In genomic region chr7:45784524-45785372, GRCm38 (mm10) we compare ENCODE assay signal across 8 mouse cellular contexts. TPM values are rescaled to one million over a fixed set of nuclear protein-coding genes. Genes with fewer than 3 reads are reported as not detected.
DNase-seq lines count a peak whose midpoint lies in the region; ATAC-seq lines count a peak whose summit lies in the region.

TSS of gene Sult2b1 (minus strand) at chr7:45784669.

- peak within 1 kb of the TSS; percentile 82 for H3K9ac ChIP-seq in embryonic facial prominence, embryonic 13.5 days
- H3K9ac ChIP-seq in neural tube, embryonic 12.5 days = peak within 1 kb of the TSS; percentile 92

- no peaks in the 10 kb centered on the region for H3K9me3 ChIP-seq in embryonic facial prominence, embryonic 13.5 days
- H3K9me3 ChIP-seq in neural tube, embryonic 12.5 days = no peaks in the 10 kb centered on the region

- H3K4me2 ChIP-seq in embryonic facial prominence, embryonic 13.5 days = peak within 1 kb of the TSS; percentile 92
- H3K4me2 ChIP-seq in neural tube, embryonic 12.5 days (replicated peaks) = peak within 1 kb of the TSS; percentile 83

- peak within 1 kb of the TSS; percentile 82 for H3K4me3 ChIP-seq in embryonic facial prominence, embryonic 13.5 days
- H3K4me3 ChIP-seq in neural tube, embryonic 12.5 days = peak within 1 kb of the TSS; percentile 97

- intact Hi-C loops in left cerebral cortex, postnatal 14 days (cut with DNase I) = no loop called here

- peak within 1 kb of the TSS; percentile 66 for H3K27ac ChIP-seq in embryonic facial prominence, embryonic 13.5 days
- peak within 1 kb of the TSS; percentile 90 for H3K27ac ChIP-seq in neural tube, embryonic 12.5 days

- 21% methylated on average over 20 of the region's 20 CpGs for WGBS in embryonic facial prominence, embryonic 13.5 days
- 21% methylated on average over 20 of the region's 20 CpGs for WGBS in neural tube, embryonic 12.5 days

- 0 out of 2 replicates have a peak, but pooled peaks cover 7% of the 10 kb centered on the region for H3K27me3 ChIP-seq in embryonic facial prominence, embryonic 13.5 days
- H3K27me3 ChIP-seq in neural tube, embryonic 12.5 days (replicated peaks) = no peaks in the 10 kb centered on the region

- peak; percentile 46 for DNase-seq in CD4-positive, CD25-positive, alpha-beta regulatory T cell, adult 2 months (ENCODE audit: low read depth, low spot score)
- DNase-seq in adrenal gland, postnatal 10 days = peak; percentile 64
- peak; percentile 78 for DNase-seq in hindlimb bud, embryonic 11.5 days (ENCODE audit: extremely low spot score, low read depth, low spot score)
- peak; percentile 96 to 98 for DNase-seq in left cerebral cortex, postnatal 14 days (ENCODE audit: low spot score in 2 of 2)
- no peak for DNase-seq in adipocyte (ENCODE audit: low spot score)

- ATAC-seq in CD4-positive, CD25-positive, alpha-beta regulatory T cell, adult 4 months = no peak
- ATAC-seq in embryonic facial prominence, embryonic 13.5 days (ENCODE audit: insufficient number of reproducible peaks, insufficient read depth, low FRiP score, low TSS enrichment, low read depth) = peak; percentile 45; the same call in 1 of the 2 replicates
- ATAC-seq in neural tube, embryonic 12.5 days (ENCODE audit: low FRiP score, low read depth) = peak; percentile 61

- H3K4me1 ChIP-seq in embryonic facial prominence, embryonic 13.5 days = peaks cover 33% of the 10 kb centered on the region
- peaks cover 30% of the 10 kb centered on the region for H3K4me1 ChIP-seq in neural tube, embryonic 12.5 days

- H3K36me3 ChIP-seq in embryonic facial prominence, embryonic 13.5 days = peaks cover 24% of the 10 kb centered on the region
- peaks cover 25% of the 10 kb centered on the region for H3K36me3 ChIP-seq in neural tube, embryonic 12.5 days

RNA-seq across cellular contexts. Expression of gene Sult2b1, which starts in this region (rescaled TPM):
- 1 to 10 TPM; 3.1 to 5.2 TPM for polyA plus RNA-seq in CD4-positive, CD25-positive, alpha-beta regulatory T cell, adult 4 months (2017; shearing (Covaris generic))
- under 1 TPM; 0.39 to 0.45 TPM for total RNA-seq in adrenal gland, postnatal 10 days (2021)
- 7.7 and 8.4 TPM in 2 replicates for polyA plus RNA-seq in embryonic facial prominence, embryonic 13.5 days (2015; fragmentation: Nextera tagmentation; extraction: Ambion mirVana)
- total RNA-seq in left cerebral cortex, postnatal 14 days (2021) = 10 to 100 TPM in 1 of 2 experiments, 1 to 10 TPM in 1; 10.0 to 13.0 TPM
- polyA plus RNA-seq in neural tube, embryonic 12.5 days (2016; fragmentation: Nextera tagmentation; extraction: Ambion mirVana) = 2.1 and 2.4 TPM in 2 replicates

Comparison
In these comparisons a context has a peak if more than half of its experiments do, and no peak if none do; other contexts are left out.
1. RNA of gene Sult2b1 (total RNA-seq): 10.0 to 13.0 TPM in left cerebral cortex, postnatal 14 days; 0.39 to 0.45 TPM in adrenal gland, postnatal 10 days; every median in the first group is over 4 times any median in the second.
2. Peak in DNase-seq in adrenal gland, postnatal 10 days; RNA of the gene not detected or under 1 TPM.